Mouse (Mus musculus) monocyte, adult 2 months (primary cell): ENCODE data around the gene Trim59.
"Not testable (repeated sequence)": the region's sequence is repeated elsewhere in the genome, so short reads cannot be mapped to it uniquely, and the experiment has no call there.

Experiments
- DNase-seq, 2 experiments: peaks; one replicate each; pipeline ENCODE4 v3.0.0; 2022; ENCODE audit warnings: low spot score in 2 of 2, low read depth in 1 of 2

Gene Trim59

DNA sequence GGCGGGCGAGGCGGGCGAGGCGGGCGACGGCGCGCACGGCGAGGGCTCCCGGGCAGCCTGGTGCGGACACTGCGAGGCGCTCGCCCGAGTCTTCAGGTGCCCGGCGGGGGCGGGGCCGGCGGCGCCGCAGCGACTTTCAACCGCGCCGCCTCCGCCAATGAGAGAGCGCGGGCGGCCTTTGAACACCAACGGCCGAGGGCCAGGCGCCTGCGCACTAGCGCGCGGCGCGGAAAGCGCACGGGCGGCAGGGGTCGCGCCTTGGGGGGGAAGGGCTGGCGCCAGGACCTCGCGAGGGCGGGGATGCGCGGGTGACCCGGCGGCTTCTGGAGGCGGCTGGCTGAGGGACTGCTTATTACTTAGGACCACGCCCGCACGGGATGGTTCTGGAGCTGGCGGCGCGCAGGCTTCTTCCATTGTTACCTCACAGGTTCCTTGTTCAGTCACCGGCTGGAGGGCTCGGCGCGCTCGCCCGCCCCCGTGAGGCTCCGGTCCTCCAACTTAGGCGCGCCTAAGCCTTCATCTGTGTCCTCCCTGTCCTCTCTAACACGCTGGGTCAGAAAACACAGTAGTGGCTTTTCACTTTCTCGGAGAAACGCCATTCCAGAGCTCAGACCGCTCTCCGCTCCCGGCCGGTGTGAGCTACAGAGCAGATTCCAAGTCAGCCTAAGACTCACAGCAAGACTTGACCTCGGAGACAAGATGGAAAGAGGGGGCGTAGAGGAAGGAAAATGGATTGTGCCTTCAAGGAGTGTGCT, at the start of gene Trim59:
Gene Trim59, minus strand, starts transcription at position 111 of the 755 bp plus-strand sequence.
- DNase-seq = peak; percentile 71 to 76

DNA sequence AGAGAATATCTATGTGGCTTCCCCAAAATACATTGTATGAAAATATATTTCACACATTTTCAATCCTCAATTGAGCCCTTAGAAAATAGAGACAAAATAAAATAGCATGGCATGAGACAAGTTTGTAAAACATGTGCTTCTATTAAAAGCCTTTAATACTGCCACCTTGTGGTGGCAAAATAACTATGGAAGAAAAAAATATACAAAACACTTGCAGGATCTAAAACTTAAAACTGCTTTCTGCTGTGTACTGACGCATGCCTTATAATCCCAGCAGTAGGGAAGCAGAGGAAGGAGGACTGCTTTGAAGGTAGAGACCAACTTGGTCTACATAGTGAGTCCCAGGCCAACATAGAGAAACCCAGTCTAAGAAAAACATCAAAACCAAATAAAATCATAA, 19.4 kb upstream of the Trim59 start:
- DNase-seq = no peak

DNA sequence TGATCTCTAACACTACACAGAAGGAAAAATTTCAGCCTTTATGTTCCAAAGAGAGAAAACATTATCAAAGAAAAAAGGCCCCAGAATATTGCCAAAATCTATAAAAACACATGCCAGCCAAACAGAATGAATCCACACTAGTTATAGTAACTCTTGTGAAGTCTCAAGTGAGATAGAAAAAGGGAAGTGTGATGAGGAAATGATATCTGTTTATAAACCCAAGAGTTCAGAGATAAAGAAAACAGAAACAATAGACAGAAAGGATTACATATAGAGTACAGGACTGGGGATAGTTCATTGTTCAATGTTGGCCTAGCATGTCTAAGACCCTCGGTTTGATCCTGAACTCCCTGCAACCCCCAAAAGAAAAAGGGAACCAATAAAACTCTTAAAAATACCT, 18.2 kb upstream of the Trim59 start:
- DNase-seq = no peak

DNA sequence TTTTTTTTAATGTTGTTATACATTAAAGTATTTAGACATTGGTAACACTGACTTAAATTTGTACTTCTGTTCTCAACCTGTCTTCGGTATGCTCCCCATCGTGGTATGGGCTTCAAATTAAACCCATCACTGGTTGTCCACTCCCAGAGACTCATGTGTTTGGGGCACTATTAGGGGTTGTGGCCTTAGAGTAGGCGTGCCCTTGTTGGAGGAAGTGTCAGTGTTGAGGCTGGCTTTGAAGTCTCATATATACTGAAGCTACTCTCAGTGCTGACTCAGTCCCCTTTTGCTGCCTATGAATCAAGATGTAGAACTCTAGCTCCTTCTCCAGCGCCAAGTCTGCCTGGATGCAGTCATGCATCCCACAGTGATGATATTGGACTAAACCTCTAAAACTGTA, 16.1 kb upstream of the Trim59 start:
- no peak for DNase-seq

- no peak for DNase-seq
Observed at GRCm38 (mm10) chr3:69055871-69056270, 11.3 kb upstream of the Trim59 start.

- no peak for DNase-seq
Observed at GRCm38 (mm10) chr3:69054760-69055432, 10.3 kb upstream of the Trim59 start.

DNA sequence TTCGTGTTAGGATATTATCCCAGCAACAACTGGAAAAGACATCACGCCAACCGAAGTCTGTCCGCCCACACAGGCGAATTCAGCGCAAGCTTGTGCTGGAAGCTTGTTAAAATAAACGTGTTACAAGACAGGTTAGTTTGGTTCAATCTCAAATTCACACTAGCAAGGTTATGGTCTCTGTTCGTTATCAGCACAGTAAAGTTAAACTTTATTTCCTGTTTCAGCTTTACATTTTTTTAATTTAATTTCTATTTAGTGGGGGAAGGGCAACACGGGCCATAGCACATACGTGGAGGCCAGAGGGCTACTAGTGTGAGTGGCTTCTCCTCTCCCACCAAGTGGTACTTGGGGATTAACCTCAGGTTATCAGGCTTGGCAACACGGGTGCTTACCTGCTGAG, 7.3 kb upstream of the Trim59 start:
- no peak for DNase-seq

GRCm38 (mm10) chr3:69049011-69049410, 4.5 kb upstream of the Trim59 start:
- no peak for DNase-seq

- DNase-seq = no peak
Observed at GRCm38 (mm10) chr3:69047684-69048083, 3.1 kb upstream of the Trim59 start.

DNA sequence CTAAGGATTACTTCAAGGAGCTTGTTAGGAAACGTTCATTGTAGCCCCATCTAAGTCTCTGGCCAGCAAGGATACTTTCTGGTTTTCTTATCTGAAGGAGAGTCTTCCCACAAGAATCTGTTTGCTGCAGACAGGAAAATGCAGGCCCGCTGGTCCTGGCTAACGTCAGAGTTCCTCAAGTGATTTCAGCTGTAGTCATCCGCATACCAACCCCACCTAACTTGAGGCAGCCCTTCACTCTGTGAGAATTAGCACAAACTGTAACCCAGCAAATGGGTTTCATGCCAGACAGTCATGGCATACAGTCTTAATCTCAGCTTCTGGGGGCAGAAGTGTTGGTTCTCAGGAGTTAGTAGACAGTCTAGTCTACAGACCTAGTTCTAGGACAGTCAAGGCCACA, 2.0 kb upstream of the Trim59 start:
- DNase-seq = no peak

- no peak for DNase-seq
Observed at GRCm38 (mm10) chr3:69045750-69046149, 1.2 kb upstream of the Trim59 start.

- DNase-seq = no peak
Observed at GRCm38 (mm10) chr3:69045400-69045703, 797 bp upstream of the Trim59 start.

DNA sequence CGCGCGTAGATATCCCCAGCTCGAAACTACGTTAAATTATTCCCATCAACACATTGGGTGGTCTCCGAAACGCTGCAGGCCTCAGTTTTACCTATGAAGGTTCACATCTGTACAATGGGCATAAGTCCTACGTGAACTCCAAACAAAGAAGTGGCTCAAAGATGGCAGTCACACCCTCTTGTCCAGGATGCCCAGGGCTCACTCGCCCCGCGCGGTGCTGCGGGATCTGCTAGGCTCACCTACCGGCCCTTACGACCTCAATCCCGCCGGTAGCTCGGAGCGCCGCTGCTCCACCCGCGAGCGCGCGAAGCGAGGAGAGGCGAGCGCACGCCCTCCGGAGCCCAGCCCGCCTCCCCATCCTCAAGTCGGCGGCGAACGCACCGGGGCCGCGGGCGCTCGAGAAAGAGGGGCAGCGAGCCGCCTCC, 376 bp downstream of the Trim59 start:
- DNase-seq = no peak

DNA sequence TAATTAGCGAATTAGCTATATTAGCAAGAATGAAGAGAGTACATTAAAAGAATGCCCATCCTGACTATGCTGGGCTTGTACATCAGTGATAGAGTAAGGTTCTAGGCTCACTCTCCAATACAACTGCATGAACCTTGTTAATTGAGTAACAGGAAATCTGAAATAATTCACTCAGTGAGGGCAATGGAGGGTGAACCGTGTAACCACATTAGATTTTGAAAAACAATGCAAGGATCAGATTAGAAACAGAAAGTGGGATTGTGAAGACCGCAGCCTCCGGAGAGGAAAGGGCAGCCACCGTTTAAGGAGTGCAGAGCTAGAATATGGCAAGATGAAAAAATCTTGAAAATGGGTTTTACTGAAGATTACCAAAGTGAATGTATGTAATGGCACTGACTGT, 3.3 kb downstream of the Trim59 start:
- no peak for DNase-seq

GRCm38 (mm10) chr3:69040105-69040504, 4.5 kb downstream of the Trim59 start:
- DNase-seq = no peak

- no peak for DNase-seq
Observed at GRCm38 (mm10) chr3:69026133-69026783, 18.3 kb downstream of the Trim59 start.

GRCm38 (mm10) chr3:69020764-69021163, 23.8 kb downstream of the Trim59 start:
- DNase-seq = no peak

DNA sequence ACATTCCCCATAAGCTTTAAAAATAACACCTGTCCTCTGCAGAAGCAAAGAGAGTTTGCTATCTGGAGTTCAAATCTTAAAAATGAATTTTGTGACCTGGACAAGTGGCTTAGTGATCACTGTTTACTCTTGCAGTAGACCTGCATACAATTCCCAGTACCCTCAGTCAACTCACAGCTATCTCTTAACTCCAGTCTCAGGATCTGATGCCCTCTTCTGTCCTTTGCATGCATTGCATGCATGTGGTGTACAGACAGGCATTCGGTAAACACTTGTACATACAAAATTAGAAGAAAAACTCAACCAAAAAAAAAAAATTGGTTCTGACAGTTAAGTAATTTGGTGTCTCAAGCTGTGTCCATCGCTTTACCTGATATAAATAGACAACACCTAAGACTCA, 24.3 kb downstream of the Trim59 start:
- DNase-seq = no peak

DNA sequence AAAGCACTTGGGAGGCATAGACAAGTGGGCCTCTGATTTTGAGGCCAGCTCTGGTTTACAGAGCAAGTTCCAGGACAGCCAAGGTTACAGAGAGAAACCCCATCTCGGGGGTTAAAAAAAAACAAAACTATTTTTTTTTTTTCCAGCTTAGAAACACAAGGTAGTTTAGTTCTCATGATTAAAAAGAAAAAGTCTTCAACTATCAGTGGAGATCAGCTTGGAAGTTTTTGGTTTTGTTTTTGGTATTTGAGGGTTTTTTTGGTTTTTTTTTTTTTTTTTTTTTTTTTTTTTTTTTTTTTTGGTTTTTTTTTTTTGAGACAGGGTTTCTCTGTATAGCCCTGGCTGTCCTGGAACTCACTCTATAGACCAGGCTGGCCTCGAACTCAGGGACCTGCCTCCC, 25.9 kb downstream of the Trim59 start:
- not testable (repeated sequence) for DNase-seq

GRCm38 (mm10) chr3:69017181-69017580, 27.4 kb downstream of the Trim59 start:
- peak in 1 of 2 experiments; percentile 3 for DNase-seq

- DNase-seq = no peak
Observed at GRCm38 (mm10) chr3:69008873-69009272, 35.7 kb downstream of the Trim59 start.

- no peak for DNase-seq
Observed at GRCm38 (mm10) chr3:69006246-69006760, 38.3 kb downstream of the Trim59 start.
